Mouse (Mus musculus): ENCODE data around the gene H60b. TPM values are rescaled to one million over a fixed set of nuclear protein-coding genes. Genes with fewer than 3 reads are reported as not detected.
"Not testable (repeated sequence)": the region's sequence is repeated elsewhere in the genome, so short reads cannot be mapped to it uniquely, and the experiment has no call there.

The H60b gene
- total RNA-seq, 1 experiment from 2014 or later = not detected

DNA sequence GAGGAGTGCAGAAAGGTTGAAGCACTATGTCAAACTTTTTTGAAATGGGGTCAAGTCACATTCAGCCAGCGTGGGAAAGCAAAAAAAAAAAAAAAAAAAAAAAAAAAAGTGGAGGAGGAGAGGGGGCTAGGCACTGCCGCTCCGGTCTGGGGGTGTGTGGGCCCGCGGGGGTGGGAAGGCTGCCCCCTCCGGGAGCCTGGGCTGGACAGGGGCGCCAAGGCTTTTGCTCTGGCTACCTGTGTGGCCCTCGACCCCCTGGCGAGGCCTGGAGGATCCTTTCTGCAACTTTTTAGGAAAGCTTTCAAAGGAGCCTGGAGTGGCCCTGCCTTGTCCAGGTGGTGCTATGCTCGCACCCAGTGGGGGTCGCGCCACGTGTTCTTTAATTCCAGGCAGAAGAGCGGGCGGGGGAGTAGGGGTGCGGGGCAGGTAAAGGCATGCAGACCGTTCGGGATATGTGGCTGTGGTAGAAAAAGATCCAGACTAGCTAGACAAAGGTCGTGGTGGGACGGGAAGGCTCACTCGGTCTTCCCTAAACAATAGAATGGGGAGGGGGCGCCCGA lies 1.3 kb downstream of the H60b start:
- ATAC-seq (replicated peaks in 1 of 2; ENCODE audit: insufficient read depth in 1 of 2, low FRiP score in 2 of 2, low TSS enrichment in 1 of 2, low read depth in 1 of 2, poor library complexity in 2 of 2, severe bottlenecking in 2 of 2) = no peak

GRCm38 (mm10) chr10:22163279-22163678 lies 4.9 kb downstream of the H60b start:
- not testable (repeated sequence) for ATAC-seq (replicated peaks in 1 of 2; ENCODE audit: insufficient read depth in 1 of 2, low FRiP score in 2 of 2, low TSS enrichment in 1 of 2, low read depth in 1 of 2, poor library complexity in 2 of 2, severe bottlenecking in 2 of 2)

DNA sequence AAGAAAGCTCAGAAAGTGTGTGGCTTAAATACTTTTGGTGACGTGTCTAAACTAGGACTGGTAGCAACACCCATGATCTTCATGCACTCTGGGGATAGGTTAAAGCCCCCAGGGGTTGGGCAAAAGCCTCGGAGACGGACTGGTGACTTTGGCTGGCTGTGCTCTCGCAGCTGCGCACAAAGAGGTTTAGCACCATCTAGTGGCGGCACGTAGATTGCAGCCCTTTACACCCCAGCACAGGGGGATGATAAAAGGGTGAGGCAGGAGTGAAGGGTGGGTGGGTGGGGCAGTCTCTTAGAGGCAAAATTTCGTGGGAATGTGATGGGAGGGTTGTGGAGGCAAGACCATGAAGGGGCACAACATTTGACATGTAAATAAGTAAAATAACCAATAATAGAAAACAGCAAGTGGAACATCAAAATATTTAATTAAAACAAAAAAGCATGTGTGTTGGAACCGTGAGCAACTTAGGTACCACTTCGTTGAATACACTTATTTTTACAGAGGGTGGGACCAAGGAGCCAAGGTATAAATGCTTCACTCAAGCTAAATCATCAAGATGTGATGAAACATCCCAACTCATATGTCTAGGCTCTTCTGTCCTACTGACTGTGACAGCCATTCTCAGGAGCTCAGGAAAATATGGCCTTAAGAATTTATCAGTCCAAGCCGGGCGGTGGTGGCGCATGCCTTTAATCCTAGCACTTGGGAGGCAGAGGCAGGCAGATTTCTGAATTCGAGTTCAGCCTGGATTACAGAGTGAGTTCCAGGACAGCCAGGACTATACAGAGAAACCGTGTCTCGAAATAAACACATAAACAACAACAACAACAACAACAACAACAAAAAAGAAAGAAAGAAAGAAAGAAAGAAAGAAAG lies 5.6 kb downstream of the H60b start:
- ATAC-seq (replicated peaks in 1 of 2; ENCODE audit: insufficient read depth in 1 of 2, low FRiP score in 2 of 2, low TSS enrichment in 1 of 2, low read depth in 1 of 2, poor library complexity in 2 of 2, severe bottlenecking in 2 of 2) = not testable (repeated sequence)

- ATAC-seq (replicated peaks in 1 of 2; ENCODE audit: insufficient read depth in 1 of 2, low FRiP score in 2 of 2, low TSS enrichment in 1 of 2, low read depth in 1 of 2, poor library complexity in 2 of 2, severe bottlenecking in 2 of 2) = peak; percentile 69 to 74; a peak in 2 of 4 replicates
Observed at GRCm38 (mm10) chr10:22165328-22166003, 7.1 kb downstream of the H60b start.

DNA sequence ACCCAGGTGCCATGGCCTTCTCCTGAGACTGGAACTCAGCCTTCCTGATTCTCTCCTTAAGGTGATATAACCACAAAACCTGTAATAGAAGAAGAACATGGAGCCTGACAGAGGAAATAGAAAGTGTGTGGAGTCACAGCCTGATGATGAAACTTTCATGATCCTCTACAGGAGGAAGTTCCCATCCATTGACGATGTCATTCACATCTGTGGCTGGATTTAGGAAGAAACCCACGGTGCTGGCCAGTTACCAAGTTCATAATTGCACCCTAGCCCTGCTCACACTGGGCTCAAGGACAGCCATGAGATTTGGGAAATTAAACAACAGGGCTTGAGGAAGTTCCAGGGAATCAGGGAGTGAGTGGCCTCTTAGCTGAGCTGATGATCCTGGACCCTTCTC lies 7.6 kb downstream of the H60b start:
- peak; percentile 24 to 44; a peak in 1 of 4 replicates for ATAC-seq (replicated peaks in 1 of 2; ENCODE audit: insufficient read depth in 1 of 2, low FRiP score in 2 of 2, low TSS enrichment in 1 of 2, low read depth in 1 of 2, poor library complexity in 2 of 2, severe bottlenecking in 2 of 2)

DNA sequence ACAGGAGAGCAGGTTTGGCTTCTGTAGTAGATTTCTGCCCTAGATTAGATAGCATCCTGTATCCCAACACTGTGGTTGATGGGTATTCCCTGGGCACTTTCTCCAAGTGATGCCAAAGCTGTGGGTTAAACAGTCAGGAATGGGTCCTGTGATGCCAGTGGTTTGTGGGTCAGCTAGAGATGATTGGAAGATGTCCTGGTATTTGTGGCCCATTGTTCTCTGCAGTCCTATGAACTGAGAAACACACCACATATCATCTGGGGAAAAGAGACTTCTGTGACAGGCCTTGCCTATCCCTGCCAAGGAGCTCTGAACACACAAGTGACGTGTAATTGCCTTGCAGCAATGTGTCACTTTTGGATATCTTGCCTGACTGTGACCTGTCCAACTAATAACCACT lies 8.7 kb downstream of the H60b start:
- ATAC-seq (replicated peaks in 1 of 2; ENCODE audit: insufficient read depth in 1 of 2, low FRiP score in 2 of 2, low TSS enrichment in 1 of 2, low read depth in 1 of 2, poor library complexity in 2 of 2, severe bottlenecking in 2 of 2) = not testable (repeated sequence)

- 0 out of 4 replicates have a peak, but pooled peaks of 1 of the 2 experiments have one; percentile 12 for ATAC-seq (replicated peaks in 1 of 2; ENCODE audit: insufficient read depth in 1 of 2, low FRiP score in 2 of 2, low TSS enrichment in 1 of 2, low read depth in 1 of 2, poor library complexity in 2 of 2, severe bottlenecking in 2 of 2)
Observed at GRCm38 (mm10) chr10:22169116-22169515, 10.7 kb downstream of the H60b start.

GRCm38 (mm10) chr10:22172431-22173334 lies 14.3 kb downstream of the H60b start:
- ATAC-seq (replicated peaks in 1 of 2; ENCODE audit: insufficient read depth in 1 of 2, low FRiP score in 2 of 2, low TSS enrichment in 1 of 2, low read depth in 1 of 2, poor library complexity in 2 of 2, severe bottlenecking in 2 of 2) = not testable (repeated sequence)

- ATAC-seq (replicated peaks in 1 of 2; ENCODE audit: insufficient read depth in 1 of 2, low FRiP score in 2 of 2, low TSS enrichment in 1 of 2, low read depth in 1 of 2, poor library complexity in 2 of 2, severe bottlenecking in 2 of 2) = not testable (repeated sequence)
Observed at GRCm38 (mm10) chr10:22173335-22174189, 15.2 kb downstream of the H60b start.

- ATAC-seq (replicated peaks in 1 of 2; ENCODE audit: insufficient read depth in 1 of 2, low FRiP score in 2 of 2, low TSS enrichment in 1 of 2, low read depth in 1 of 2, poor library complexity in 2 of 2, severe bottlenecking in 2 of 2) = peak in 1 of 2 experiments; percentile 58; a peak in 2 of 4 replicates
Observed at GRCm38 (mm10) chr10:22174190-22174487, 15.8 kb downstream of the H60b start.

DNA sequence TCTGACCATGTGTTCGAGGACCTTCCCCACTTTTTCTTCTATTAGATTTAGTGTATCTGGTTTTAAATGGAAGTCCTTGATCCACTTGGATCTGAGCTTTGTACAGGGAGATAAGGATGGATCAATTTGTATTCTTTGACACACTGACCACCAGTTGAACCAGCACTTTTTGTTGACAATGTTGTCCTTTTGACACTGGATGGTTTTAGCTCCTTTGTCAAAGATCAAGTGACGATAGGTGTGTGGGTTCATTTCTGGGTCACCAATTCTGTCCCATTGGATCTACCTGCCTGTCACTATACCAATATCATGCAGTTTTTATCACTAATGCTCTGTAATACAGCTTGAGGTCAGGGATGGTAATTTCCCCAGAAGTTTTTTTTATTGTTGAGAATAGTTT lies 18.1 kb downstream of the H60b start:
- ATAC-seq (replicated peaks in 1 of 2; ENCODE audit: insufficient read depth in 1 of 2, low FRiP score in 2 of 2, low TSS enrichment in 1 of 2, low read depth in 1 of 2, poor library complexity in 2 of 2, severe bottlenecking in 2 of 2) = not testable (repeated sequence)

DNA sequence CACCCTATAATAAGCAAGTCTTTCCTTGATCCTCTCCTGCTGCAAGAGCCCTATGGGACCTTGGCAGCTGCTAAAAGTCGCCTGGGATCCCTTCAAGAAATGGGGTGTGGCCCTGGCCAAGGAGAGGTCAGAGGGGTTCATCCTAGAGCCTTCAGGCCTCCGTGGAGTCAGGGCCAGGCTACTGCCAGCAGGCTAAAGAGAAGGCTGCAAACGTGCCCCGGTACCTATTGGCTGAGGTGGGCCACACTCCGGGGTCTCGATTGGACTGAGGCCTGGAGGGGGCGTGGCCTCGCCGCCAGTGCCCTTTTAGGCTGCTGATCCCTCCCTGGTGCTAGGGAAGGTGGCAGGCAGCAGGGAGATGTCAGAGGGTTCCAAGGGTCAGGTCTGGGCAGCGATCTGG lies 32.6 kb downstream of the H60b start:
- ATAC-seq (replicated peaks in 1 of 2; ENCODE audit: insufficient read depth in 1 of 2, low FRiP score in 2 of 2, low TSS enrichment in 1 of 2, low read depth in 1 of 2, poor library complexity in 2 of 2, severe bottlenecking in 2 of 2) = 0 out of 4 replicates have a peak, but pooled peaks of 1 of the 2 experiments have one; percentile 13

GRCm38 (mm10) chr10:22201352-22201751 lies 43.0 kb downstream of the H60b start:
- not testable (repeated sequence) for ATAC-seq (replicated peaks in 1 of 2; ENCODE audit: insufficient read depth in 1 of 2, low FRiP score in 2 of 2, low TSS enrichment in 1 of 2, low read depth in 1 of 2, poor library complexity in 2 of 2, severe bottlenecking in 2 of 2)

DNA sequence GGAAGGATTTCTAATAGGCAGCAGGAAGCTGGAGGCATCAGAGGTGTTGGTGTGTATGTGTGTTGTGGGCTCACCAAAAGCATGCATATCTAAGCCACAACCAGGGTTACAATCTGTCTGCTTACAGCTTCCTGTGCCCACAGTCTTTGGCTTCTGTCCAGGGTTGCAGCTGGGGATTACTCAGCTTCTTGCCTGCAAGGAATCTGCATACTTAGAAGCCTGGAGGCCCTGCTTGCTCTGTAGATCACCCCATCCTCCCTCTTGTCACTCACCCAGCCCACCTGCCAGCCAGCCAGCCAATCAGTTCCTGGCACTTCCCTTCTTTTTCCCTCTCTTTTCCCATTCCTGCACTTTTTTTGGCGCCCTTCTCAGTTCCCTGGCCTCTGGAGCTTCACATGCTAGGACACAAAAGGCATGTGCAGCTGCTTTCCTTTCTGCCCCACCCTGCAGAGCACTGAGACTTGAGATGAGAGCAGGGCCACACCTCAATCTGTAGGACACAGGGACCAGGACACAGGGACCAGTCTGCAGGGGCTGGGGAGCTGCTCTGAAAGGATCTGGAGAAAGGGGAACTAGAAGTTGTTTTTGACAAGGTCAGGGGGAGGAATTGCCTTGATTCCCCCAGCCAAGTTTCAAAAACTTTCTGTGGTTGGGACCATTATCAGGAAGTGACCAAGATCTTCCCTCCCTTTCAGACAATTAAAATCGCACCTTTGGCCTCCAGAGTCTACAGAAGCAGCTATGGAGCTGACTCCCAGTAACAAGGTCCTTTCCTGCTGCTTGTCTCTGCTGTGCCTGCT lies 44.6 kb downstream of the H60b start:
- peak; percentile 72 to 76 for ATAC-seq (replicated peaks in 1 of 2; ENCODE audit: insufficient read depth in 1 of 2, low FRiP score in 2 of 2, low TSS enrichment in 1 of 2, low read depth in 1 of 2, poor library complexity in 2 of 2, severe bottlenecking in 2 of 2)

DNA sequence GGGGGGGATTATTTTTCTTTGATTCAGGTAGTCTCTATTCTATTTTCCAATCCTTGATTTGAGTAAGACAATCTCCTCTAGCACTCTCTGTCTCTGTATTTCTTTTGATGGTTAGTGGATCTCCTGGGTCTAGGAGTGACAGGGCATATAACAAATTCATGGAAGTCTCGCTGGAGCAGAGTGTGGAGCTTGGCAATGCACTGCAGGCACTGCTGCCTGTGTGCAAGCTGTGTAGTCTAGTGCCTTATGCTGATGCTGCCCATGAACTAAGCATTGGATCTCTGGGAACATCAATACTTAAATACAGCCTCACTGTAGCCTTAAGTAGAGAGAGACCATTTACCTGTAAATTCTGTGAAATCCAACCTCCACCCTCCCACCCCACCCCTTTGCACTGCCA lies 48.1 kb downstream of the H60b start:
- not testable (repeated sequence) for ATAC-seq (replicated peaks in 1 of 2; ENCODE audit: insufficient read depth in 1 of 2, low FRiP score in 2 of 2, low TSS enrichment in 1 of 2, low read depth in 1 of 2, poor library complexity in 2 of 2, severe bottlenecking in 2 of 2)

All from hematopoietic stem cell, adult 5-6 weeks (primary cell).